Mouse (Mus musculus): ENCODE measurements around the gene Cdc25a. TPM values are rescaled to one million over a fixed set of nuclear protein-coding genes. Genes with fewer than 3 reads are reported as not detected.

Cdc25a gene
- total RNA-seq, 2 experiments from 2014 or later = 3.9 to 4.0 TPM

DNA sequence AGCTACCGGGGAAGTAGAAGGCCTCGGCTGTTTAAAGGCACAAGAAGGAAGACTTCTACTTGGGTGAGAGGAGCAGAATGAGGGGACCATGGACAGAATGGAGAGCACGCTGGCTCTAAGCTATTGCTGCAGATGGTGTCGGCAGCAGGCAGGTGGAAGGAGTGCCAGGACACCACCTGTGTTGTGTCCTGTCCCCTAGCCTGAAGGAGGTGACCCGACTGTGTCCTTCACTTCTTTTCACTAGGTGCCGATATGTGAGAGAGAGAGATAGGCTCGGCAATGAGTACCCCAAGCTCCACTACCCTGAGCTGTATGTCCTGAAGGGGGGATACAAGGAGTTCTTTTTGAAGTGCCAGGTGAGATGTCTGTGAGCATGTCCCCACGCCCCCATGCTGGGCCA lies 16.1 kb downstream of the Cdc25a start:
- intact Hi-C loops (cut with DNase I) = loop anchor here (5.0 kb wide), 1 partner anchor 96 kb away; no protein-coding TSS in a partner anchor
- DNase-seq (ENCODE audit: low spot score in 2 of 2) = no peak

DNA sequence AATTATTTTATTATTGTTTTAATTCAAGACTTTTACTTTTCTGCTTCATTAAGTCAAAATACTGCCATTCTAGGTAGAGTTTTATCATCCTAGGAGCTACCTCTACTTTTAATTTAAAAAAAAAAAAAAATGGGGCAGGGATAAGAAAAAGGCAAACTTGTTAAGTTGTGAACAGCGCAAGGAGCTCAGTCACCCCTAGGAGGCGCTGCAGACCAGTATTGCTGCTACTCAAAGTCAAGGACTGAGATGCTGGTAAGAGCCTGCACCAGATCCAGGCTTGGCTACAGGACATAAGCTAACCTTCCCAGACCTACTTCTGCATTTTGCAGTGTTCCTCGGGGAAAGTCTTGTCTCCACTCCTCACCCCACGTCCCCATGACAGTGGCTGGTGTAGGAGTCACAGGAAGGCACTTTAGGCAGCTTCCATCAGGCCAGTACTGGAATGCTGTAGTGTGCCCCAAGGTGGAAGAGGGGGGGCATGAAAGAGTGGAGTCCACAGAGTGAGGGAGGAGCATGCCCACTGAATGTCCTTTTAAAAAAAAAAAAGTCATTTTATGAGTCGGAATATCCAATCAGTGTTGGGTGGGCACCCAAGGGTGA lies 17.4 kb downstream of the Cdc25a start:
- peak; percentile 61 to 77 for DNase-seq (ENCODE audit: low spot score in 2 of 2)
- intact Hi-C loops (cut with DNase I) = loop anchor here (2.0 to 5.0 kb wide), 2 partner anchors 95 to 208 kb away; no protein-coding TSS in a partner anchor

DNA sequence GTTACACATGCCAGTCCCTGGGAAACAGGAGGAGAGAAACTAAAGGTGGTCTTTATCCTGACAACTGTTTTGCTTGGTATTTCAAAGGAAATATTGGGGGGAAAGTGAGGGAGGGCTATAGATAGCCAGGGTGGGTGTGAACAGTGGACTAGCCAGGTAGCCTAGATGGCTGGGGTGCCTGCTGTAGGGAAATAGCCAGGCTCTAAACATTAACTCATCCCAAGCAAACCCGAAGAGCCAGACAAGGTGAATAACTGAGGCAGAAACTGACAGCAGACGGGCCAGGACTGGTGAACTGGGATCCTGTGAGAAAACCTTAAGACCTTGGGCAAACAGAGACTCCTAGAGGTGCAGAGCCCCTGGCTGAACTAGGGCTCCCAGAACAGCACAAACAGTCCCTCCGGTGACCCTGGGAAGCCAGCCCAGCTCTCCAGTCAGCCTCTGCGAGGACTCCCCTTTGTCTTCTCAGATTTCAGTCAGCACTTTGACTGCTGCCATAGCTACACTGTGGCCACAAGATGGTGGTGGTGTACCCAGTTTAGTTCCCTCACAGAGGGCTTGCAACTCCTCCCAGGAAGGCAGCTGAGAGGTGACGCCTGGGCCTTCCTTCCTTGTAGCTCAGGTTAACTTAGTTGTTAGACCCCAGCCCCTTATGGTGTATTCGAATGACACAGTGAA lies 19.2 kb downstream of the Cdc25a start:
- intact Hi-C loops (cut with DNase I) = loop anchor here (2.0 to 5.0 kb wide), 3 partner anchors 36 to 176 kb away; partner anchors contain the start of gene Map4

DNA sequence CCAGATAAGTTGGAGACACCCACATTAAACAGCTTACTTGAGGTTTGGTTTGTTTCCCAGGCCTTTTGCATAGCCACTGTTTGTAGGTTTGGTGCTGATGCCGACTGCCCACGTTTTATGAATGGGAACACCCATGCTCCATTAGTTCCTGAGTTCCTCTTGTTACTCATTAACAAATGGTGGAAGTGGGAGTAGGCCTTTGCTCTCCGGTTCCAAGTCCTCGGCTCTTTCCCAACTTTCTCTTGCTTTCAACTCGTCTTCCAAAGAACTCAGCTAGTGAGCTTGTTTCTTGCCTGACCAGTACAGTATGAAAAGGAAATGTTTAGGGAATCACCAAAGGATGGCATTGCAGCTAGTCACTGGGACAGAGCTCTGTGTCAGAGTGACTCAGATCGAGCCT lies 20.2 kb downstream of the Cdc25a start:
- DNase-seq (ENCODE audit: low spot score in 2 of 2) = no peak
- intact Hi-C loops (cut with DNase I) = loop anchor here (2.0 kb wide), 2 partner anchors 35 to 175 kb away; partner anchors contain the start of gene Map4

More for the DNA sequence above, 19.2 kb downstream of the Cdc25a start:
- peak; percentile 68 to 87 for DNase-seq (ENCODE audit: low spot score in 2 of 2)

DNA sequence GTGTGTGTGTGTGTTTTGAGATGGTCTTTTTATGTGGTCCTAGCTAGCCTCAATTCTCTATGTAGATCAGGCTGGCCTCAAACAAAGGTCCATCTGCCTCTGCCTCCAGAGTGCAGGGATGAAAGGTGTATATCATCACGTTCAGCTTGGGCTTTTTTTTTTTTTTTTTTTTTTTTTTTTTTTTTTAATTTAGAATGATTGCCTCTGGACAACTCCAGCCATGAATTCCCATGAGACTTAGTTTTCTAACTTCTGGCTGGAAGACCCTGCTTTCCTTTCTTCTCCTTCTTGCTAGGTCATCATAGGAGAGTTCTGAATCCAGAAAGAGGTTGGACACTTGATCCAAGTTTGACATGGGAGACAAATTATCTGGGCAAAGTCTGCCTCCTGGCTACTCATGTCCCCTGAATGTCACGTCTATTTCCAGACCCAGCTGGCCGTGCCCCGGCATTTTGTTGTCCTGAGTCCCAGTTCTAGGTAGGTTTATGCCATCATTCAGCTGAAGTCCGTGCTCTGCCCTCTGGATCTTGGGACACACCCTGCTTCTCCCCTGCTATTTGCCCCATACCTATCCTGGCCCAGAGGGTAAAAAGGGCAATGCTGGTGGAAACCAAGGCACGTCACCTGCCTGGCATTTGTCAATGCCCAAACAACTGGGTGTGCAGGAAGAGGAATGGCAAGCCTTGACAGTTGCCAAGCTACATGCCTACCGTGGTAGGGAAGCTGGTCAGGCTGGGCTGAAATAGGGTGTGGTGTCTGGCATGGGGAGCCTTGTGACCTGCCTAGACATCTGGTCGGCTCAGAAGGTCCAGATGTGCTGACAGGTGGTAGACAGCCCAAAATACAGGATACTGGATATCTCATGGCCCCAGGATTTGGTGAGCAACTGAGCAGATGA lies 21.1 kb downstream of the Cdc25a start:
- intact Hi-C loops (cut with DNase I) = no loop called here
- DNase-seq (ENCODE audit: low spot score in 2 of 2) = no peak

DNA sequence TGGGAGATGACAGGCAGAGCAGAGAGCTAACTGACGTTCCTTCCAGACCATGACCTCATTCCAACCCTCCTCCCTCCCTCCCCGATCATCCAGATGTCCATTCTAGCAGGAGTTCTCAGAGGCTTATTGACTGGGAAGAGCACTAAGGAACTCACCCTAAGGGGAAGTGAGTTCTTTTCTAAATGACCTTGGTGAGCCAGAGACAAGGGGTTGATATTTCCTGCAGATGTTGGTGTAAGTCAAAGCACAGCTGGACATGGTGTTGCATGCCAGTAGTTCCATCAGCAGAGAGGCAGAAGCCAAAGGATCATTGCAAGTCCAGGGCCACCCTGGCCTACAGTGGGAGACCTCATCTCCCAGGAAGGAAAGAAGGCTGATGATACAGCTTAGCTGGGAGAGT lies 22.6 kb downstream of the Cdc25a start:
- DNase-seq (ENCODE audit: low spot score in 2 of 2) = no peak
- intact Hi-C loops (cut with DNase I) = no loop called here

DNA sequence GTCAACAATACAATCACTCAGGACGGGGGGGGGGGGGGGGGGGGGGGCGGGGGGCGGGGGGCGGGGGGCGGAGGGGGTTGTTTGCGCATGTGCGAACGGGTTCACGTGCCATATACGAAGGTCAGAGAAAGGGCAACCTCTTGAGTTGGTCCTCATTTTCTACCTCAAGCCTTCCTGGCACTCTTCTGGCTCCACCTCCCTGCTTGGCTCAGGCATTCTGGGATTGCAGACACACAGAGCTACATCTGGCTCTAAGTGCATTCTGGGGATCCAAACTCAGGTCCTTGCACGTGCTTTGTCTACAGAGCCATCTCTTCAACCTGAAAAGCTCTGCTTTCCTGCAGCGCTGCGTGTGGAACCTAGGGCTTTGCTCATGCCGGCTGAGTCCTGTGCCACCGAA lies 24.0 kb downstream of the Cdc25a start:
- no peak for DNase-seq (ENCODE audit: low spot score in 2 of 2)
- intact Hi-C loops (cut with DNase I) = no loop called here

DNA sequence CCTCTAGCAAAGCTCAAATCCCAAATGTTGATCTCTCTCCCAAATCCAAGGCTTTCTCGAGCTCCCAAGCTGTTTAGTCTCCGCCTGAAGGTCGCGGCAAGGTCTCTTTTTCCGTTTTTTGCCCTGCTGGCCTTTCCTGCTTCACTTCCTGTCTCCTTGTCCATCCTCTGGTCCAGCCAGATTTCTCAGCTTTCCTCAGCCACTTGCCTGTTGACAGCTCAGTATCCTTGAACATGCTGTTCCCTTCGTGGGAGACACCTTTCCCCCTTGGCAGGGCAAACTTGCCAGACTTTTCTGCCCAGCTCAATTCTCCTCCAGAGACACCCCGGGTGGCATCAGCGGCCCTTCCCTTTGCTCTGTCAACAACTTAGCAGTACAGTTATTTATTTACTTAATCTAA lies 24.4 kb downstream of the Cdc25a start:
- no peak for DNase-seq (ENCODE audit: low spot score in 2 of 2)
- intact Hi-C loops (cut with DNase I) = no loop called here

DNA sequence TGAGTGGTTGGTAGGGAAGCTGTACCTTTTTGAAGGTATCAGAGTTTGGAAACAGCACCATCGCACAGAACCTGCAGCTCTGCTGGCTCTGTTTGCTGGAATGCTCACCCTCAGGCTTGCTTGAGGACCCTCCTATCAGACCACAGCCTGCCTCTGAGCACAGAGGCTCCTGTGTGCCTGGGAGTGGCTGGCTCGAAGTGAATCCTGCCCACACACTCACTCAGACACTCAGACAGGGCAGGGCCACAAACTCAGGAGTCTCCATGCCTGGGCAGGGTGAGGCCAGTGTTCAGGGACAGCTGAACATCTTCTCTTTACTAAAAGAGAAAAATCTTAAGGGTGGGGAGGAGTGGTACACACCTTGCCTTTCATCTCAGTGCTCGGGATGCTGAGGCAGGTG lies 25.2 kb downstream of the Cdc25a start:
- no peak for DNase-seq (ENCODE audit: low spot score in 2 of 2)
- intact Hi-C loops (cut with DNase I) = no loop called here

DNA sequence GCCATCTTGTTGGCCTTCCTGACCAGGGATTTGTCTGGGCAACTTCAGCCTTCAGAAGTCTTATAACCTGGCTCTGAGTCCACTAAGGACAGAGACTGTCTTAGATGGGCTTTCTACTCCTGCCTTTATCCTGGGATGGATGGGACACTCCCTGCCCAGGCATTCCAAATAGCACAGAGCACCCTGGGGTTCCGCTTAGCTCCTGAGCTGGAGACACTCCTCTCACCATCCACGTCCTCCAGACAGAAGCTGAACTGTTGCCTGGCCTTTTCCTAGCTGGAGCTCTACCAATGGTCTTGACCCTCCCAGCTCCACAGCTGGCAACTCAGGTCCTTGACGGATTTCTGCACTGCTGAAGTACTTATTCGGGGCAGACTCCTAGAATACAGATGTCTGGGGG lies 26.9 kb downstream of the Cdc25a start:
- intact Hi-C loops (cut with DNase I) = no loop called here
- no peak for DNase-seq (ENCODE audit: low spot score in 2 of 2)

DNA sequence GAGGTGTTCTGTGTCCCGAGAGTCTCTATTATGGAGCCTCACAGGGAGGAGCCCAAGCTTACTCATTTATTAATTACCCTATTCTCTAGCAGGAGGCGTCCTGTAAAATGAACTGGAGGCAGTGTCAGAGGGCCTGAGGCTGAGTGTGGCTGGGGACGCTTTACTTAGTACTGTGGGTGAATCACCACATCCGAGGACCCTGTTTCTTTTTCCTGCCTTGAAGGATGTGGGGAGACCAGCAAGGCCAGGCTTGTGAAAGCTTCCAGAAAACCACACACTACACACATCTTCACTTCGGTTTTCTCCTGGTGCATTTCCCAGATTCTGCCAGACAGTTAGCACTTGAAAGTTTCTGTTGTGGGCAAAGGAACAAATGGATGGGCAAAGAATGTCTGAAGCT lies 27.4 kb downstream of the Cdc25a start:
- intact Hi-C loops (cut with DNase I) = no loop called here
- no peak for DNase-seq (ENCODE audit: low spot score in 2 of 2)

DNA sequence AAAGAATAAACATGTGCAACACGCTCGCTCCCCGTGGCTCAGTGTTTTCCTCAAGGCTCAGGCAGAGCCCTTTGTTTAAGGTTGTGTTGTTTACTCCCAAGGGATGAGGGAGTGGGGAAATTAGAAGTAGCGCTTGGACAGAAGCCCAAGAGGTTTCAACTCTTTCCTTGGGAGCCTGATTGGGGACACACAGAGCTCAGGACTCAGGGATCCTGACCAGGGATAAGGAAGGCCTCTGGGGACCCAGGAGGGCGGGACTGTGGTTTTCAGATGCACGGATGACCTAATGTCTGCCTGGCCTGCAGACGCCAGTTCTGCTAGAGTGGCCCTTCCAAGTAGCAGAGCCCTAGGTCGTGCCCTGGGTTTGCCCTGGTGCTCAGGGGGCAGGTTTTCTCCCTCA lies 31.9 kb downstream of the Cdc25a start:
- intact Hi-C loops (cut with DNase I) = no loop called here

DNA sequence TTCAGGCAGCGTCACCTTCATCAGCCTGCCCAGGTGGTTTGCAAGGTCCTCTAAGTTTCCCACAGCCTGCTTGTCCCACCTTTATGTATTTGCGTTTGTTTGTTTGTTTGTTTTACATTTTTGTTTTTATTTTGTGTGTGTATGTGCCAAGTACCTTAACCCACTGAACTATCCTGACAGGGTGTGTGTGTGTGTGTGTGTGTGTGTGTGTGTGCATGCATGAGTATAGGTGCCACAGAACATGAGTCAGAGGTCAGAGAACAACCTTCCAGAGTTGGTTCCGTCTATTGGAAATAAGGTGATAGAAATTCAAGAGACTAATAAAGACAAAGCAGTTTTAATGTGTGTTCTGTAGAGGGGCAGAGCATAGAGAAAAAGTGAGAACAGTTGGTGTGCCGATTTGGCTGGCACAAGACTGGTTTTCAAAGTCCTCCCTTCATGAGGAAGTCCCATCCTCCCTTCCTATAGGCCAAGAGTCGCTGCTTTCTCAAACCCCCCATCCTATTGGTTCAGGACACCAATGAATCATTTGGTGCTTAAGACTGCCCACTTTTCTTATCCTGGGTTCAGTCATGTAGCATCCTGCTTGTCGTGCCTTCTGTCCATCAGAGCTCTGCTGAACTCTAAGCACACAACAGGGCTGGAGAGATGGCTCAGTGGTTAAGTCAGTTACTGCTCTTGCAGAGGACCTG lies 32.5 kb downstream of the Cdc25a start:
- intact Hi-C loops (cut with DNase I) = no loop called here
- DNase-seq (ENCODE audit: low spot score in 2 of 2) = no peak

More for the DNA sequence above, 31.9 kb downstream of the Cdc25a start:
- no peak for DNase-seq (ENCODE audit: low spot score in 2 of 2)

DNA sequence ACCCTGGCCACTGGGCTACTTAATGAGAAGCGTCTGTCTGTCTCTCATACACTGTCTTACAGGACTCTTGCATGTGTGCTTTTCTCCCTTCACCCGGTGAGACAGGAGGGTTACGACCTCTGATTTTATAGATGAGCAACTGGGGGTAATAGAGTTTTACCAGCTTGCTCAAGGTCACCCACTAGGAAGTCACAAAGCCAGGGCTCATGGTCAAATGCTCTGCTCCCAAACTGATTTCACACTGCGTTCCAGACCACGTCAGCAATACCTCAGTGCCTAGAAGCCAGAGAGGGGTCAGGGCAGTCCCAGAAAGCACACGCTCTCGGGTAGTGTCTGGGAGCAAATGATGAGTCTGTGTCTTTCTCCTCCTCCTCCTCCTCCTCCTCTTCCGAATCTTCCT lies 33.7 kb downstream of the Cdc25a start:
- intact Hi-C loops (cut with DNase I) = no loop called here
- no peak for DNase-seq (ENCODE audit: low spot score in 2 of 2)

DNA sequence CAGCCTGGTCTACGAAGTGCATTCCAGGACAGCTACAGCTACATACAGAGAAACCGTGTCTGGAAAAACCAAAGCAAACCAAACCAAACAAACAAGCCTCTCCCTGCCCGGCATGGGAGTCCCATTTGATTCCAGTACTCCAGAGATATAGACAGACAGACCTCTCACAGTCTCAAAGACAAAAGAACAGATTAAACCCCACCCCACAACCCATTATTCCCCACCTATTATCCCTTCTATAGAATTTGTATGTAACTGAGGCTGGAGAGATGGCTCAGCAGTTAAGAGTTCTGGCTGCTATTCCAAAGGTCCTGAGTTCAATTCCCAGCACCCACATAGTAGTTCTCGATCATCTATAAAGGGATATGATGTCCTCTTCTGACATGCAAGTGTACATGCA lies 34.5 kb downstream of the Cdc25a start:
- intact Hi-C loops (cut with DNase I) = no loop called here
- no peak for DNase-seq (ENCODE audit: low spot score in 2 of 2)

DNA sequence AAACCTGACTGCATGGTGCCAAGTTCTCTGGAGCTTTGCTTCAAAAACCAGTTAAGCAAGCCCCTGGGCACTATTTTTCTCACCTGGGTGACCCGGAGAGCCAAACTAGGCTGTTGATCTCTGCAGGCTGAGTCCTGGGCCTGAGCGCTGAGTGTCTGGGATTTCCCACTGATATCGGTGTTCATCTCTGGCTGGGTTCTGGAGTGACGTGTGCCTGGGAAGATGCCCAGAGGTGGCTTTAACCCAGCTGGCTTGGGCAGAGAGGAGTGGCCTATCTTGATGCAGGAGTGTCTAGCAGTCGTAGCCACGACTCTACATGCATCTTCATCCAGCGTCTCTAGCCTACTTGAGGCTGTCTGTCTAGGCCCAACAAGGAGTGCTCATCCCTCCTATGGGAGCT lies 36.4 kb downstream of the Cdc25a start:
- intact Hi-C loops (cut with DNase I) = no loop called here
- no peak for DNase-seq (ENCODE audit: low spot score in 2 of 2)

DNA sequence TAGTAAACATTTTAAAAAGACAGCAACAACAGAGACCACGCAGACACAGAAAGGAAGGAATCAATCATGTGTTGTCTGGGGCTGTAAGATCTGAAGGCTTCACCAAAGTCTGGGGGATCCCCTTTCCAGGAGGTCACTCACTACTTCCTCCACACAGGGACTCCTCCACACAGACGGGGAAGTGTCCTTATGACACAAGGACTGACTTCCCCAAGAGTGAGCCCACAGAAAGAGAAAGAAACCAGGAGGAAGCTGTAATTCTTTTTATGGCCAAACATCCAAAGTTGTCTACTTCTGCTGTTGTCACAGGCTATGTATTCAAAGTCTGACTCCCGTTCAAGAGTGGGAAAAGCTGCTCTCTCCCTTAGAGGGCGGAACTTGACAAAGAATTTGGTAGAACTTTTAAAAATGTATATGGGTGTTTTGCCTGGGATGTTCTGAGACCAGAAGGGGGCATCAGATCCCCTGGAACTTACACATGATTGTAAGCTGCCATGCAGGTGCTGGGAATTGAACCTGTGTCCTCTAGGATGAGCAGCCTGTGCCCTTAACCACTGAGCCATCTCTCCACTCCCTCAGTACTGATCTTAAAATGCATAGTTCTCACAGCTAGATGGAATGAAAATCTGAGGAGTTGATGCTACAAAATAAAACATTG lies 39.0 kb downstream of the Cdc25a start:
- intact Hi-C loops (cut with DNase I) = no loop called here
- peak in 1 of 2 experiments; percentile 22 for DNase-seq (ENCODE audit: low spot score in 2 of 2)

DNA sequence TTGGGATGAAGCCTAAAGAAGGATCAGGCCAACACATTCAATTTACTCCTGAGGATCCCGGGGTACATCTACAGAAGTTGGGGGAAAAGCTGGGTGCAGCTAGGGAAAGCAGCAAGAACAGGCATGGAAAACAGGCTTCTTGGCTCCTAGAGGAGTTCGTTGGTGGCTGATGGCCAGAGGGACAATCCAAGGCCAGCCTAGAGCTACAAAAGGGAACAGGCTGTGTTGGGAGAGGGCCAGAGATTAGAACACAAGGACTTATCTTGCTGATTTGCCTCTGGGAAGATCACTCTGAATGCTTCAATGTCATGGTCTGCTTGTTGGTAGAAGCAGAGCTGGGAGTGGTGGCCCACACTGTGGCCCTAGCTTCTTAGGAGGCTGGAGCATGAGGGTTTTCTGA lies 42.6 kb downstream of the Cdc25a start:
- no peak for DNase-seq (ENCODE audit: low spot score in 2 of 2)
- intact Hi-C loops (cut with DNase I) = no loop called here

DNA sequence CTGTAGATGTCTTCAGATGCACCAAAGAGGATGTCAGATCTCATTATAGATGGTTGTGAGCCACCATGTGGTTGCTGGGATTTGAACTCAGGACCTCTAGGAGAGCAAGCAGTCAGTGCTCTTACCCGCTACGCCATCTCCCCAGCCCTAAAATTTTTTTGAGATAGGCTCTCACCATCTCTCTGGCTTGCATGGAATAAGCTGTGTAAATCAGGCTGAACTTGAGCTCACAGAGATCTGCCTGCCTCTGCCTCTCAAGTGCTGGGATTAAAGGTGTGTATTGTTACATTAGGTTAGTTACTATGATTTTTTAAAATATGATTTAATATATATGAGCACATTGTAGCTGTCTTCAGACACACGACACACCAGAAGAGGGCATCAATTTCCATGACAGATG lies 53.8 kb downstream of the Cdc25a start:
- DNase-seq (ENCODE audit: low spot score in 2 of 2) = no peak
- intact Hi-C loops (cut with DNase I) = no loop called here
